Mouse (Mus musculus) G1E-ER4 (cell line): ENCODE data around the gene Dapk2. TPM values are rescaled to one million over a fixed set of nuclear protein-coding genes. Genes with fewer than 3 reads are reported as not detected.

Experiments
- GATA1 ChIP-seq: IDR thresholded peaks from one replicate; pipeline ENCODE4 v1.8.0; 2012; ENCODE audit warnings: low read length, inconsistent platforms
- polyA plus RNA-seq: library from polyadenylated mRNA; stranded (reverse); fragments of >175 nt; gene quantifications from 2 replicates; pipeline ENCODE4 v1.2.3, GENCODE M21; 2012

The Dapk2 gene
- polyA plus RNA-seq, 1 experiment: 28.5 TPM

- TF ChIP-seq GATA1: no peak
Observed at GRCm38 (mm10) chr9:66295577-66296120, 137.6 kb downstream of the Dapk2 start.

GRCm38 (mm10) chr9:66298783-66299182 is 140.8 kb downstream of the Dapk2 start:
- TF ChIP-seq GATA1: no peak

- TF ChIP-seq GATA1: no peak
Observed at GRCm38 (mm10) chr9:66300448-66301027, 142.5 kb downstream of the Dapk2 start.

- TF ChIP-seq GATA1: no peak
Observed at GRCm38 (mm10) chr9:66304320-66305090, 146.5 kb downstream of the Dapk2 start.

GRCm38 (mm10) chr9:66305121-66306112 is 147.4 kb downstream of the Dapk2 start:
- TF ChIP-seq GATA1: no peak

- no peak for TF ChIP-seq GATA1
Observed at GRCm38 (mm10) chr9:66306414-66306813, 148.4 kb downstream of the Dapk2 start.

- no peak for TF ChIP-seq GATA1
Observed at GRCm38 (mm10) chr9:66307341-66307740, 149.3 kb downstream of the Dapk2 start.

- TF ChIP-seq GATA1: no peak
Observed at GRCm38 (mm10) chr9:66308741-66309140, 150.7 kb downstream of the Dapk2 start.

- TF ChIP-seq GATA1: peak; percentile 12
Observed at GRCm38 (mm10) chr9:66311458-66311857, 153.4 kb downstream of the Dapk2 start.

- TF ChIP-seq GATA1: no peak
Observed at GRCm38 (mm10) chr9:66316603-66317002, 158.6 kb downstream of the Dapk2 start.

Other genes starting within 250 kb of the Dapk2 start
- 1.9 and 3.3 TPM in 2 replicates for gene Trip4, start 249.4 kb upstream of the Dapk2 start, polyA plus RNA-seq
- gene Csnk1g1, start 249.3 kb upstream of the Dapk2 start, polyA plus RNA-seq: 6.5 and 8.1 TPM in 2 replicates
- 31.6 and 94.9 TPM in 2 replicates for gene Ppib, start 98.0 kb upstream of the Dapk2 start, polyA plus RNA-seq
- gene Snx22, start 88.5 kb upstream of the Dapk2 start, polyA plus RNA-seq: 0.02 TPM in 1 of 2 replicates, not detected in the other
- gene Snx1, start 31.6 kb upstream of the Dapk2 start, polyA plus RNA-seq: 211 and 311 TPM in 2 replicates
- 19.6 and 24.0 TPM in 2 replicates for gene Ciao2a, start 31.6 kb upstream of the Dapk2 start, polyA plus RNA-seq
- gene Herc1, start 192.2 kb downstream of the Dapk2 start, polyA plus RNA-seq: 9.6 and 10.1 TPM in 2 replicates